Mouse (Mus musculus) erythroblast, embryonic 14.5 days (primary cell): ENCODE data around the gene Thumpd1.

Source experiments
- GATA1 ChIP-seq: IDR thresholded peaks from 2 replicates; pipeline ENCODE4 v1.6.1; 2012; ENCODE audit warnings: low read length, inconsistent platforms, mixed read lengths
- TAL1 ChIP-seq: IDR thresholded peaks from 3 replicates; pipeline ENCODE4 v1.6.1; 2012; ENCODE audit warnings: low read length, inconsistent platforms, mixed read lengths

- no peak for TF ChIP-seq GATA1
- no peak for TF ChIP-seq TAL1
Observed at GRCm38 (mm10) chr7:119682699-119683098, 37.9 kb downstream of the Thumpd1 start.
